Mouse (Mus musculus): ENCODE measurements around the gene Ccdc40. TPM values are rescaled to one million over a fixed set of nuclear protein-coding genes. Genes with fewer than 3 reads are reported as not detected.

Ccdc40 gene
- polyA plus RNA-seq, 3 experiments from 2014 or later = 1.6 to 4.2 (median 3.3) TPM

GRCm38 (mm10) chr11:119209371-119210025 lies 18.9 kb upstream of the Ccdc40 start:
- no peak for ATAC-seq

GRCm38 (mm10) chr11:119210321-119211100 lies 17.9 kb upstream of the Ccdc40 start:
- ATAC-seq = no peak

- no peak for ATAC-seq
These were observed 16.6 kb upstream of the Ccdc40 start for GRCm38 (mm10) chr11:119211604-119212309.

GRCm38 (mm10) chr11:119213166-119213885 lies 15.0 kb upstream of the Ccdc40 start:
- ATAC-seq = no peak

GRCm38 (mm10) chr11:119215038-119215904 lies 13.1 kb upstream of the Ccdc40 start:
- ATAC-seq = no peak

- no peak for ATAC-seq
These were observed 12.4 kb upstream of the Ccdc40 start for GRCm38 (mm10) chr11:119215905-119216507.

GRCm38 (mm10) chr11:119217861-119218260 lies 10.5 kb upstream of the Ccdc40 start:
- no peak for ATAC-seq

- ATAC-seq = no peak
These were observed 8.4 kb upstream of the Ccdc40 start for GRCm38 (mm10) chr11:119219816-119220465.

GRCm38 (mm10) chr11:119221812-119222510 lies 6.4 kb upstream of the Ccdc40 start:
- ATAC-seq = no peak

- ATAC-seq = no peak
These were observed 5.1 kb upstream of the Ccdc40 start for GRCm38 (mm10) chr11:119223124-119223890.

GRCm38 (mm10) chr11:119224926-119225325 lies 3.4 kb upstream of the Ccdc40 start:
- ATAC-seq = no peak

- ATAC-seq = no peak
These were observed 2.7 kb upstream of the Ccdc40 start for GRCm38 (mm10) chr11:119225634-119226033.

- ATAC-seq = no peak
These were observed 781 bp upstream of the Ccdc40 start for GRCm38 (mm10) chr11:119227591-119227990.

GRCm38 (mm10) chr11:119228846-119229626 lies 664 bp downstream of the Ccdc40 start:
- peak; percentile 89 for ATAC-seq

GRCm38 (mm10) chr11:119234770-119235169 lies 6.4 kb downstream of the Ccdc40 start:
- ATAC-seq = no peak

GRCm38 (mm10) chr11:119235596-119235995 lies 7.2 kb downstream of the Ccdc40 start:
- ATAC-seq = no peak

GRCm38 (mm10) chr11:119236354-119236753 lies 8.0 kb downstream of the Ccdc40 start:
- no peak for ATAC-seq

GRCm38 (mm10) chr11:119237007-119237406 lies 8.6 kb downstream of the Ccdc40 start:
- no peak for ATAC-seq

Data from inflammation-experienced regulatory T-cells, adult 6 months (primary cell).